Mouse (Mus musculus): ENCODE data around the gene Asb8. TPM values are rescaled to one million over a fixed set of nuclear protein-coding genes. Genes with fewer than 3 reads are reported as not detected.

The Asb8 gene
- polyA plus RNA-seq, 1 experiment from 2014 or later, result 66.2 TPM

DNA sequence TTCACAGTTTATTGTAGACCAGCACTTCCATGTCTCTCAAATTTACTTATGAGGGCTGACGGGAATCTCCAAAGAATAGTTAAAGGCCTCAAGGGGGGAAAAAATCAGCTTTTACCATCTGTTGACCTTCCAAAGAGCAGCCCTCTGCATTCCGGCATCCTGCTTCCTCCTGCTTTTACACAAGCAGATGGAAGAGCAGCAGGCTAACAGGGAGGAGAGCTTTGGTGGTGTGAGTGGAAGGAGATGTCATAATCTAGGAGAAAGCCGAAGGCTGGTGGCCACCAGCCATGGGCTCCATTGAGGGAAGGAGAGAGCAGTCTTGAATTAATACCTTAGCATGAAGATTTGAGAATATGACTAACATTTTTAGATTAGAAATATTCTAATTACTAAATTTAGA is 17.1 kb downstream of the Asb8 start:
- Histone ChIP-seq H3K36me3 (replicated peaks; ENCODE audit: control insufficient read depth, insufficient read depth) (no peaks in the 10 kb centered on the region), H3K4me2 (replicated peaks) (no peak overlapping the region), H3K9ac (no peak overlapping the region), H3K4me1 (replicated peaks; ENCODE audit: control insufficient read depth, insufficient read depth, low read length) (peaks cover 12% of the 10 kb centered on the region), H3K27ac (no peak overlapping the region), H3K4me3 (replicated peaks; ENCODE audit: low read length) (no peak overlapping the region), H3K27me3 (ENCODE audit: control insufficient read depth, insufficient read depth, low read length) (no peaks in the 10 kb centered on the region), H3K9me3 (ENCODE audit: control insufficient read depth, low read length) (no peaks in the 10 kb centered on the region)
- ATAC-seq (ENCODE audit: low FRiP score) (no peak), DNase-seq (ENCODE audit: low spot score) (no peak)
- WGBS, result 79% methylated on average over 3 of the region's 3 CpGs

DNA sequence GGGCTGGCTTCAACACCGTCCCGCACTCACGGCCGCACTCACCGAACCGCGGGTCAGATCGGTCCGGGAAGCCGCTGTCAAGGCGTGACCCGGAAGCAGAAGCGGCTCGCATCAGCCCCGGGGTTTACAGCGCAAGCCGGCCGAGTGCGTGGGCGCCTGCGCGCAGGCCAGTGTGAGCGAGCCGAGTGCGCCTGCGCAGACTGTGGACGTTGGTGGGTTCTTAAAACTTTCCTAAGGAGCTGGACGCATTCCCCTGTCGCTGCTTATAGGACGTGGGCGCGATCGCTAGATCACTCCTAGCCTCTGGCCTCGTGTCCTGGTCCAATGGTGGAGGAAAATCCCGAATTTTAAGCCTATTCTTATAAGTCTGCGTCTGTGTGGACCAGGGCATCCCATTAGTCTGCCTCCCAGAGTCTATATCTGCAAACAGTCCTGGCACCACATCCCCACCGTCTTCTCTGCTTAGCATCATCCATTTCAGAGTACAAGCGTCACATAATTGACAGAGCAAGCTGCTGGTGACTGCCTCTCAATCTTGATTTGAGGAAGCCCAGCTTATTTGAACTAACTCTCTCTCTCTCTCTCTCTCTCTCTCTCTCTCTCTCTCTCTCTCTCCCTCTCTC is 19.8 kb downstream of the Asb8 start:
- no peaks in the 10 kb centered on the region for H3K9me3 ChIP-seq (ENCODE audit: control insufficient read depth, low read length)
- peak overlapping the region; percentile 73 for H3K27ac ChIP-seq
- peaks cover 12% of the 10 kb centered on the region for H3K4me1 ChIP-seq (replicated peaks; ENCODE audit: control insufficient read depth, insufficient read depth, low read length)
- peak overlapping the region; percentile 95 for H3K4me3 ChIP-seq (replicated peaks; ENCODE audit: low read length)
- H3K9ac ChIP-seq, result peak overlapping the region; percentile 96
- peak overlapping the region; percentile 91 for H3K4me2 ChIP-seq (replicated peaks)
- peak; percentile 96 for ATAC-seq (ENCODE audit: low FRiP score)
- peaks cover 19% of the 10 kb centered on the region for H3K36me3 ChIP-seq (replicated peaks; ENCODE audit: control insufficient read depth, insufficient read depth)
- peak; percentile 96 for DNase-seq (ENCODE audit: low spot score)
- no peaks in the 10 kb centered on the region for H3K27me3 ChIP-seq (ENCODE audit: control insufficient read depth, insufficient read depth, low read length)
- WGBS, result under 1% methylated on average over 38 of the region's 38 CpGs

DNA sequence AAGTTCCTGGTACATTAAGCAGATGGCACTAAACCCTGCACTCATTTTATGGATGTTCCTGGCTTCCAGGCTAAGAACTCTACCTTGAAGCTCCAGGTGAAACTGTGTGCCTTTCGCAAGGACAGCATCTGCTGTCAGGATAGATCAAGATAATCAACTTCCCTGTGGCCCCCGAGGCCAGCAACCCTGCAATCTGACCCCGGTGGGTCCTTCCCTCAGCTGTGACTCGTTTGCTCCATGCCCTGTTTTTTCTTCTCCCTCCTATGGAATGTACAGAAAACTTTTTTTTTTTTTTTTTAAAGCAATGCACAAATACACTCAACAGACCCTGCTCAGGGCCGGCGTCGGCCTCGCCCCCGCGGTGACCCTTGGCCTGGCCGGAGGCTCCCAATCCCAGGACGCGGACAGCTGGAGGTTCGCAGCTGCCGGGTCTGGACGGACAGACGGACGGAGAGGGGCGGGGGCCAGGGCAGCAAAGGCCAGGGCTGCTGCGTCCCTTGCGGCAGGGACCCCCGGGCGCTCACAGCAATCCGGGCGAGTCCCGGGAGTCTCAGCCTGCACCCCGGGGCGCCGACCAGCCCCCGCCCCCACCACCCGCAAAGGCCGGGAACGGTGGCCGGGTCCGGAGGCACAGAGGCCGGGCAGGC is 20.4 kb downstream of the Asb8 start:
- peak; percentile 60 for ATAC-seq (ENCODE audit: low FRiP score)
- H3K27ac ChIP-seq, result peak overlapping the region; percentile 73
- 1% methylated on average over 36 of the region's 36 CpGs for WGBS
- H3K4me1 ChIP-seq (replicated peaks; ENCODE audit: control insufficient read depth, insufficient read depth, low read length), result peaks cover 12% of the 10 kb centered on the region
- H3K36me3 ChIP-seq (replicated peaks; ENCODE audit: control insufficient read depth, insufficient read depth), result peaks cover 26% of the 10 kb centered on the region
- H3K4me3 ChIP-seq (replicated peaks; ENCODE audit: low read length), result peak overlapping the region; percentile 95
- H3K27me3 ChIP-seq (ENCODE audit: control insufficient read depth, insufficient read depth, low read length), result no peaks in the 10 kb centered on the region
- H3K4me2 ChIP-seq (replicated peaks), result peak overlapping the region; percentile 91
- H3K9me3 ChIP-seq (ENCODE audit: control insufficient read depth, low read length), result no peaks in the 10 kb centered on the region
- H3K9ac ChIP-seq, result peak overlapping the region; percentile 96
- DNase-seq (ENCODE audit: low spot score), result no peak

DNA sequence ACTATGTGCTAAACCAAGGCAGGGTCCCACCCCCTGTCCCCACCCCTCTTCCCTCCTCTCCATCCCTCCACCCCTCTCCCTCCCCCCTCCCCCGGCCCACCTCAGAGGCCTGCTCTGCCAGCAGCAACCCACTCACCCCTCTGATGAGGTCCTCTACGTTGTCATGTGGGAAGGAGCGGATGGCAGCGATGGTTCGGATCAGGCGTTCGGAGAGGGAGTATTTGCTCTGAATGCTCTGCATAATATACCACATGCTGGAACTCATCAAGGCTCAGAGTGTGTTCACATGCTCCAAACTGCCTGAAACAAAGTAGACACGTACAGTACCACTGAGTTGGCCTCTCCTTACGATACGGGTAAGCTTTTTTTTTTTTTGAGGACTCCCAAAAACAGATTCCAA is 22.9 kb downstream of the Asb8 start:
- no peak overlapping the region for H3K27ac ChIP-seq
- no peak overlapping the region for H3K4me2 ChIP-seq (replicated peaks)
- no peaks in the 10 kb centered on the region for H3K9me3 ChIP-seq (ENCODE audit: control insufficient read depth, low read length)
- no peaks in the 10 kb centered on the region for H3K27me3 ChIP-seq (ENCODE audit: control insufficient read depth, insufficient read depth, low read length)
- DNase-seq (ENCODE audit: low spot score) (no peak), ATAC-seq (ENCODE audit: low FRiP score) (no peak)
- H3K9ac ChIP-seq, result no peak overlapping the region
- H3K36me3 ChIP-seq (replicated peaks; ENCODE audit: control insufficient read depth, insufficient read depth), result peaks cover 51% of the 10 kb centered on the region
- H3K4me3 ChIP-seq (replicated peaks; ENCODE audit: low read length), result no peak overlapping the region
- 84% methylated on average over 9 of the region's 10 CpGs for WGBS
- peaks cover 12% of the 10 kb centered on the region for H3K4me1 ChIP-seq (replicated peaks; ENCODE audit: control insufficient read depth, insufficient read depth, low read length)

DNA sequence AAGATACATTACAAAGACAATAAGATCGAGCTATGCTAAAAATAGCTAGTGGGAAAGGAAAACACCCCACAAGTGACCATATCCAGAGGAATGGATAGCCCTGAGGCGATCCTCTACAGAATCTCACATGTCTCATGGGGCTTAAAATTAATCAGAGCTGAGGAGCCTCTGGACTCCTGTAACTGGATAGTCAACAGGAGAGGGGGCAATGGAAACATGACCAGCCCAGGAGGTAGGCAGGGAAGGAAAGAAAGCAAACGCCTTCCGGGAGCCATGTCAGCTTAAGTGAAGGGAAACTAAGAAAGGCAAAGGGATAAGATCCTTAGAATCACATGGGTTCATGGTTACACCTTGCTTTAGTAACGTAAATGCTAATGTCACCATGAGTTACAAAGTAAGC is 24.6 kb downstream of the Asb8 start:
- H3K27me3 ChIP-seq (ENCODE audit: control insufficient read depth, insufficient read depth, low read length), result no peaks in the 10 kb centered on the region
- no peak for DNase-seq (ENCODE audit: low spot score)
- no peaks in the 10 kb centered on the region for H3K9me3 ChIP-seq (ENCODE audit: control insufficient read depth, low read length)
- H3K36me3 ChIP-seq (replicated peaks; ENCODE audit: control insufficient read depth, insufficient read depth), result peaks cover 68% of the 10 kb centered on the region
- WGBS, result 95% methylated on average over 5 of the region's 5 CpGs
- H3K9ac ChIP-seq, result no peak overlapping the region
- no peak overlapping the region for H3K4me2 ChIP-seq (replicated peaks)
- no peak for ATAC-seq (ENCODE audit: low FRiP score)
- H3K4me1 ChIP-seq (replicated peaks; ENCODE audit: control insufficient read depth, insufficient read depth, low read length), result peaks cover 8% of the 10 kb centered on the region
- no peak overlapping the region for H3K4me3 ChIP-seq (replicated peaks; ENCODE audit: low read length)
- no peak overlapping the region for H3K27ac ChIP-seq

DNA sequence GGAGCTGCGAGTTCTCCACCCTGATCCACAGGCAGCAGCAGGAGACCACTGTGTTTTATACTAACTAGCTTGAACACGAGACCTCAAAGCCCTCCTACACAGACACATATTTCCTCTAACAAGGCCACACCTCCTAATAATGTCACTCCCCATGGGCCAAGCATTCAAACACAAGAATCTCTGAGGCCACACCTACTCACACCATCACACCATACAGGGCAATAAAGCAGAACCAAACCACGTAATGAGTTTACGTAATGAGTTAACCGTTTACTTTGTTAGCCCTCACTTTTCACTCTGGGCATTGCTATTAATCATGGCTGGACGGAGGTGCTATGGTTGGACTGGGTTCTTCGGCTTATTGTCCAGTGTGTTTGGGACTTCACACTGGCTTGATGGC is 25.7 kb downstream of the Asb8 start:
- H3K36me3 ChIP-seq (replicated peaks; ENCODE audit: control insufficient read depth, insufficient read depth), result peaks cover 78% of the 10 kb centered on the region
- no peak for ATAC-seq (ENCODE audit: low FRiP score)
- WGBS, result 84% methylated on average over 7 of the region's 7 CpGs

DNA sequence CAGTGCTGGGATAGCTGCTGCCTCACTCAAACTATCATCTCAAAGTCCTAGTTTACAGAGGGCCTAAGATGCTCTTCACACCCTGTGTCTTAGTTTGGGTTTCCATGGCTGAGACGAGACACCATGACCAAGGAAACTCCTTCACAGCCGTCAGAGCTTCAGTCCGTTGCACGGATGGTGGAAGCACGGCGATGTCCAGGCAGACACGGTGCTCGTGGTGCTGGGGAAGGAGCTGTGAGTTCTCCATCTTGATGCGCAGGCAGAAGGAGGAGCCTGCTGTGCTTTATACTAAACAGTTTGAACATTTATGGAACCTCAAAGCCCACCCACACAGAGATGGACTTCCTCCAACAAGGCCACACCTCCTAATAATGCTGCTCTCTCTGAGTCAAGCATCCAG is 28.6 kb downstream of the Asb8 start:
- DNase-seq (ENCODE audit: low spot score) (no peak), ATAC-seq (ENCODE audit: low FRiP score) (no peak)
- Histone ChIP-seq H3K9ac (no peak overlapping the region), H3K27me3 (ENCODE audit: control insufficient read depth, insufficient read depth, low read length) (no peaks in the 10 kb centered on the region), H3K4me3 (replicated peaks; ENCODE audit: low read length) (no peak overlapping the region), H3K36me3 (replicated peaks; ENCODE audit: control insufficient read depth, insufficient read depth) (peaks cover 99% of the 10 kb centered on the region), H3K9me3 (ENCODE audit: control insufficient read depth, low read length) (no peaks in the 10 kb centered on the region), H3K27ac (no peak overlapping the region), H3K4me1 (replicated peaks; ENCODE audit: control insufficient read depth, insufficient read depth, low read length) (no peaks in the 10 kb centered on the region), H3K4me2 (replicated peaks) (no peak overlapping the region)
- WGBS, result 93% methylated on average over 9 of the region's 9 CpGs

More for the DNA sequence above, 25.7 kb downstream of the Asb8 start:
- H3K27ac ChIP-seq, result no peak overlapping the region
- peaks cover 7% of the 10 kb centered on the region for H3K4me1 ChIP-seq (replicated peaks; ENCODE audit: control insufficient read depth, insufficient read depth, low read length)
- H3K4me2 ChIP-seq (replicated peaks), result no peak overlapping the region
- no peak overlapping the region for H3K4me3 ChIP-seq (replicated peaks; ENCODE audit: low read length)
- DNase-seq (ENCODE audit: low spot score), result no peak
- H3K27me3 ChIP-seq (ENCODE audit: control insufficient read depth, insufficient read depth, low read length), result no peaks in the 10 kb centered on the region
- no peaks in the 10 kb centered on the region for H3K9me3 ChIP-seq (ENCODE audit: control insufficient read depth, low read length)
- H3K9ac ChIP-seq, result no peak overlapping the region

DNA sequence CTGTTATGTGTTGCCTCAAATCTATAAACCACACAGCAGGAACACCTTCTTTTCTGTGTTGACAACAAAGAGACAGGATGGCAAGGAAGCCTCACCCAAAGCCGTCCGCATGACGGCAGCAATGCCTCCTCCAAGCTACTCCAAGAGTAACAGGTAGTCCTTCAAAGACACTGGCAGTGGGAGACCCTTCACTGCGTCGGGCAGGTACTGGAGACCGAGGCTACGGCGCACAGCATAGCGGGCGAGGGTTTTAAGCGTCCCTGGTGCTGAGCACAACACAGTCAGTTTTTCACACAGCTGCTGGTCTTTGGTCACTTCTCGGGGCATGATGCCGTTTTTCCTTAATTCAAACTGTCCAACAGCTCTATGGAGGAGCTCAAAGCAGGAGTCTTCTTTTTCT is 29.8 kb downstream of the Asb8 start:
- 93% methylated on average over 13 of the region's 13 CpGs for WGBS
- peaks cover 99% of the 10 kb centered on the region for H3K36me3 ChIP-seq (replicated peaks; ENCODE audit: control insufficient read depth, insufficient read depth)
- no peaks in the 10 kb centered on the region for H3K9me3 ChIP-seq (ENCODE audit: control insufficient read depth, low read length)
- no peak overlapping the region for H3K27ac ChIP-seq
- H3K4me3 ChIP-seq (replicated peaks; ENCODE audit: low read length), result no peak overlapping the region
- H3K9ac ChIP-seq, result no peak overlapping the region
- no peaks in the 10 kb centered on the region for H3K4me1 ChIP-seq (replicated peaks; ENCODE audit: control insufficient read depth, insufficient read depth, low read length)
- DNase-seq (ENCODE audit: low spot score) (no peak), ATAC-seq (ENCODE audit: low FRiP score) (no peak)
- no peaks in the 10 kb centered on the region for H3K27me3 ChIP-seq (ENCODE audit: control insufficient read depth, insufficient read depth, low read length)
- H3K4me2 ChIP-seq (replicated peaks), result no peak overlapping the region

DNA sequence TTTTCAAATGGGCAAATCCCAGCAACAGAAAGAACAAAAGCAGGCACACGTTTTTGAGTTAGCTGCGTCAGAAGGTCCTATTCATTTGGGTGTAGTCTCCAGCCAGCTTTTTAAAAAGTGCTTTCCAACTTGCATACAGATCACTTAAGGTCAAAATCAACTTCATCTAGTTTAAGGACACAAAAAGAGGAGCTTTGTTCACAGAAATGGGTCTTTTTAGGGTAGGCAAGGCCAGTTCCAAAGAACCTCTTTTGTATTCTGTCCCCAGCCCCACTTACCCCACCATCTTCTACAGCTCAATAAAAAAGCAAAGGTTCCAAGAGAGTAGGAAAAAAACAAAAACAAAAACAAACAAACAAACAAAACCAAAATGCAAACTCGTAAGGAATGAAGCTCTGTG is 30.8 kb downstream of the Asb8 start:
- H3K27me3 ChIP-seq (ENCODE audit: control insufficient read depth, insufficient read depth, low read length), result no peaks in the 10 kb centered on the region
- WGBS, result 71% methylated on average over 3 of the region's 3 CpGs
- no peak overlapping the region for H3K9ac ChIP-seq
- DNase-seq (ENCODE audit: low spot score) (no peak), ATAC-seq (ENCODE audit: low FRiP score) (no peak)
- no peaks in the 10 kb centered on the region for H3K4me1 ChIP-seq (replicated peaks; ENCODE audit: control insufficient read depth, insufficient read depth, low read length)
- no peak overlapping the region for H3K27ac ChIP-seq
- H3K9me3 ChIP-seq (ENCODE audit: control insufficient read depth, low read length), result no peaks in the 10 kb centered on the region
- H3K4me3 ChIP-seq (replicated peaks; ENCODE audit: low read length), result no peak overlapping the region
- H3K4me2 ChIP-seq (replicated peaks), result no peak overlapping the region
- peaks cover 99% of the 10 kb centered on the region for H3K36me3 ChIP-seq (replicated peaks; ENCODE audit: control insufficient read depth, insufficient read depth)
